Mouse (Mus musculus) layer of hippocampus, postnatal 10 days (tissue): Measurements from ENCODE around the gene Efna2. TPM values are rescaled to one million over a fixed set of nuclear protein-coding genes. Genes with fewer than 3 reads are reported as not detected.

ENCODE experiments used
- DNase-seq, 2 experiments: peaks; one replicate each; pipeline ENCODE4 v3.0.0; 2021; ENCODE audit warnings: low spot score in 2 of 2
- long read RNA-seq: library from polyadenylated mRNA; stranded (forward); transcript quantifications from one replicate; pipeline ENCODE4 v2.0.0, GENCODE M21; 2023
- total RNA-seq, 2 experiments: library from RNA; stranded (reverse); gene quantifications; 2 replicates each; pipeline ENCODE4 v1.2.3; 2021

Gene Efna2
- total RNA-seq: 10 to 100 TPM; 16.8 to 19.8 TPM
- long read RNA-seq, transcript Efna2-201 (4 exons, 2,131 nt): major isoform, 29 of 30 reads
- long read RNA-seq, partial matches to known transcripts: 0 of 30 reads
- long read RNA-seq, other reads (novel, unspliced or antisense): 1 of 30 reads

GRCm38 (mm10) chr10:80179068-80180051, at the start of gene Efna2:
Efna2 (plus strand) TSS chr10:80179482.
- peak in 1 of 2 experiments; percentile 69 for DNase-seq

GRCm38 (mm10) chr10:80129846-80130245, 49.4 kb upstream of the Efna2 start:
- DNase-seq: peak; percentile 20 to 36

- DNase-seq: no peak
Observed at GRCm38 (mm10) chr10:80130403-80131031, 48.8 kb upstream of the Efna2 start.

DNA sequence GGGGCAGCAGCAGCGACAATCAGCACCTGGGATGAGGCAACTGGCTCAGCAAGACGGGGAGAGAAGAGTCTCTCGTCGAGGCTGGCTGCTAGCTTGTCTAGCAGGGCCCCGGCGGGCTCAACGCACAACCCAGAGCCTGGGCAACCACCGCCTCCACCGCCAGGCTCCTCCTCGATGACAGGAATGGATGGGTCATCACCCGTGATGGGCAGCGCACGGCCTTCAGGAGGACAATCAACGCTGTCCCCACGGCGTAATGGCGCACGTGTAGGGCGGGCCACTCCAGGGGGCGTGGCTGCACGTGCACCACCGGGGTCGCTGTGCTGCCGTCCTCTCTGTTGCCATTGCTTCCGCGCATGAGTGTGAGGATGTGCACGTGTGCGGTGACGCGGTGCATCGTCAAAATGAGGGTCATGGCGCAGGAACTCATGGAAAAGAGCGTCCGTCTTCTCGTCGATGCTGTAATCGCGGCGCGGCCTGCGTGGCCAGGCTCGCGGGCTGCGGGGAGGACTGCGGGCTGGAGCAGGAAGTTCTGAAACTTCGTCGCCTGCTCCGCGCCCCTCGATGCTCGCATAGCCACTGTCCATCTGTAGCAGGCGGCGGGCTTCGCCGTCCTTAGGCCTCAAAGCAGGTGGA, 47.8 kb upstream of the Efna2 start:
- peak; percentile 66 to 76 for DNase-seq

DNA sequence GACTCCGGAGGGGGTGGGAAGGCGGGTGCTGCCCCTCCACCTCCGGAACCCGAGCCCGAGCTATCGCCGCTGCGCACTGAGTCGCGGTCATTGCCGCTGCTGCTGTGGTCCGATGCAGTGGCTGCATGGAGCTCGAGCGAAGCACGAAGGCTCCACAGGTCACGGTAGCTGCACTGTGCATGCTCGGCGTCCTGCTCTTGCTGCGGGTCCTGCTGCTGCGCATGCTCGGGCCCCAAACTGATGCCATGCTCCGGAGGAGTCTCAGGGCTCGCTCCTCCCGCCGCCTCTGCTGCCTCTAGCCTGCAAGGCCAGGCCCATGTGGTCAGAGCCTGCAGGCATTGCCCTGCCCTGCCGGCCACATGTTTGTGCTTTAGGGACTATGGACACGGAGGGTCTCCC, 47.3 kb upstream of the Efna2 start:
- DNase-seq: peak in 1 of 2 experiments; percentile 48

GRCm38 (mm10) chr10:80133226-80133849, 45.9 kb upstream of the Efna2 start:
- peak; percentile 55 to 71 for DNase-seq

GRCm38 (mm10) chr10:80134421-80134820, 44.9 kb upstream of the Efna2 start:
- DNase-seq: peak in 1 of 2 experiments; percentile 17

- no peak for DNase-seq
Observed at GRCm38 (mm10) chr10:80135161-80135560, 44.1 kb upstream of the Efna2 start.

GRCm38 (mm10) chr10:80135641-80136040, 43.6 kb upstream of the Efna2 start:
- DNase-seq: no peak

GRCm38 (mm10) chr10:80136179-80136951, 42.9 kb upstream of the Efna2 start:
- peak in 1 of 2 experiments; percentile 15 for DNase-seq

GRCm38 (mm10) chr10:80136952-80137625, 42.2 kb upstream of the Efna2 start:
- DNase-seq: peak; percentile 55 to 64

- DNase-seq: peak in 1 of 2 experiments; percentile 53
Observed at GRCm38 (mm10) chr10:80137626-80138552, 41.4 kb upstream of the Efna2 start.

DNA sequence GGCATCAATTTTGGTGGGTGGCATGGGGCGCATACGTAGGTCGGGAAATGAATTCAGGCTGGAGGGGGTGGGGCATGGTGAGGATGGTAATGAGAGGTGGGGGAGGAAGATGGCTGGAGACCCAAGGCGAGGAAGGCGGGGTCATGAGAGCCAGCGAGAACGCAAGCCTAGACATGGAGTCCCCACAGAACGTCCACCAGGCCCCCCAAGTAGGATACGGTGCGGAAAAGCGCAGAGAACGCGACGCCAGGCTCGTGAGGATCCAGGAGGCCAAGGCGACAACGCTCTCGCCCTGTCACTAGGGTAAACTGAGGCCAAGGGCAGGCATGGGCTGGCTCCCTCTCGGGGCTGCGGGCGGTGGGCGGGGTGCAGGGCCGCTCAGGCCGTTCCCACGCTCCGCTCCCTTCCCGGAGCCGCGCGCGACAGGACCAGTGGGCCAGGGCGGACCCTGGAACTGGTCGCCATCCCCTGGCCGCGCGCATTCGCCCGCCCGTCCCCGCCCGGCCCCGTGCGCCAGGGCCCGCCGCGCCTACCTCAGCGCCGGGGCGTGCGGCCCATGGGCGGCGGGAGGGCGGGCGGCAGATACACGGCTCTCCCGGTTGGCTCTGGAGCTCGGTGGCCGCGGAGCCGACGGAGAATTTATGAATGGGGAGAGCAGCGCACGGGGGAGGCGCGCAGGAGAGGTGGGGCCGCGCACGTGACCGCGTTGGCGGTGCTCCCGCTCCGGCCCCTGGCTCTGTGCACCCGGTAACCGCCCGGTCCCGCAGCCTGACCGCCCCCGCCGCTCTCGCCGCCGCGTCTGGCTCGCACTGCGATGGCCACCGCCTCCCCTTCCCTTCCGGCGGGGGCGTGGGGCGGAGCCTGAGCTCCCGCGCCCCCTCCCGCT, 40.5 kb upstream of the Efna2 start, which contains the start of gene Atp5d:
Gene Atp5d (plus strand): TSS at position 80 of the 886 bp plus-strand sequence.
- DNase-seq: peak; percentile 69 to 79

DNA sequence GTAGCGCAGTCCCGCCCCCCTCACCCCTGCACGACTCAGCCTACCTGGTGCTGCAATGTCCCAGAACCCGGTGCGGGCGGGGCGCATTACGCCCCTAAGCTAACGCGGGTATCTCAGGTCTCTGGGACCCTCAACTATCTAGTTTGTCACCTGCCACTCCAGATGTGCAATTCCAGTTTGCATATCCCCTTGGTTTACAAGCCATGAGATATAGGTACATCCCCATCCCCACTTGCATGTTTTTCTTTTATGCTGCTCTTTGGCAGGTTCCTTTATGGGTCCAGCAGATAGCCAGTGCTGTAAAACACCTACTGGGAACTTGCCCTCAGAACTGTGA, 39.9 kb upstream of the Efna2 start:
- peak in 1 of 2 experiments; percentile 55 for DNase-seq

GRCm38 (mm10) chr10:80139975-80140665, 39.2 kb upstream of the Efna2 start:
- no peak for DNase-seq

DNA sequence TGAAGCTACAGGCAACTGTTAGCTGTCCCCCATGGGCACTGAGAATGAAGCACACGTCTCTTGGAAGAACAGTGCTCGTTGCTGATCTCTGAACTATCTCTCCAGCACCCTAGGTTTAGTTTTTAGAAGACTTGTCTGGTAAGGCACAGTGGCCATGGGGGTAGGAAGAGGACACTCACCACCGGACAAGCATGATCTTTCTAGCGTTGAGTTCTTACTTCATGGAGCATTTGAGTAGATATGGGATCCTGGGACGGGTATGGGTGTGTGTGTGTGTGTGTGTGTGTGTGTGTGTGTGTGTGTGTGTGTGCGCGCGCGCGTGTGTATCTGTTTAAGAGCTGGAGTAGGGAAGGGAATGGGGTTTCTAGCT, 38.6 kb upstream of the Efna2 start, which contains the start of gene Cbarp:
Gene Cbarp (minus strand): TSS at position 170 of the 370 bp plus-strand sequence.
- no peak for DNase-seq

GRCm38 (mm10) chr10:80141243-80141642, 38.0 kb upstream of the Efna2 start:
- peak; percentile 93 to 95 for DNase-seq
